23 mouse cellular contexts compared by ENCODE assay signal in the genomic region with DNA sequence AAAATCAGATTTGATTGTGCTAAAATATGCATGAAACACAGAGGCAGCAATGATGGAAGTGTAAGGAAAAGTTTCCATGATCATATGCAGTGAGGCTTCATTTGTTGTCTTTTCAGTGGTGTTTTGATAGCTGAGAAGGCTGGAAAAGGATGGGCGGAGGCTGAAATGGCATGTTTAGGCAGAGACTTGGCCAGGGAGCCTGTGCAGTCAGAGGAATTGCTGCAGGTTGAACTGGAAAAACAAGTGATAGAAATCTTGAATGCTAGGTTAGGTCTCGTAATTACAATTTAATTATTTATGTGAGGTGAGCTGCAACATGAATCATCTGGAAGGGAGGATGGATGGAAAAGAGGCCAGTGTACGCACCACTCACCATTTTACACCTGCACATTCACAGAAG. TPM values are rescaled to one million over a fixed set of nuclear protein-coding genes. Genes with fewer than 3 reads are reported as not detected.
"Had no signal": no experiment of that assay in that cellular context is flagged by ENCODE, and none has a peak within 500 bp of the region (broad histone marks: within the 10 kb centered on the region; RNA-seq: fewer than 3 reads in every experiment).

No protein-coding gene starts in this region.

- H3K4me3 ChIP-seq: limb, embryonic 13.5 days; liver, embryonic 15.5 days; midbrain, embryonic 15.5 days; neural tube, embryonic 13.5 days had no signal

- H3K9me3 ChIP-seq: limb, embryonic 13.5 days; liver, embryonic 15.5 days; midbrain, embryonic 15.5 days; neural tube, embryonic 13.5 days had no signal

- H3K36me3 ChIP-seq: limb, embryonic 13.5 days; liver, embryonic 15.5 days; midbrain, embryonic 15.5 days; neural tube, embryonic 13.5 days had no signal

- H3K27ac ChIP-seq: limb, embryonic 13.5 days; liver, embryonic 15.5 days; midbrain, embryonic 15.5 days; neural tube, embryonic 13.5 days had no signal

- ATAC-seq: intestine, embryonic 16.5 days; lung, postnatal 0 days; midbrain, embryonic 15.5 days had no signal

- H3K9ac ChIP-seq: limb, embryonic 13.5 days; liver, embryonic 15.5 days; midbrain, embryonic 15.5 days; neural tube, embryonic 13.5 days had no signal

- H3K4me1 ChIP-seq: limb, embryonic 13.5 days; liver, embryonic 15.5 days; midbrain, embryonic 15.5 days; neural tube, embryonic 13.5 days had no signal

- DNase-seq: layer of hippocampus, adult 9-11 months; layer of hippocampus, postnatal 36 days; lung, adult 2 months; lung, postnatal 36 days; retina, postnatal 1 day; right cerebral cortex, postnatal 4 days; spleen, adult 18-20 months; thymus, postnatal 36 days had no signal

- H3K27me3 ChIP-seq: limb, embryonic 13.5 days; liver, embryonic 15.5 days; midbrain, embryonic 15.5 days; neural tube, embryonic 13.5 days had no signal

- H3K4me2 ChIP-seq: limb, embryonic 13.5 days; liver, embryonic 11.5 days; liver, embryonic 15.5 days; midbrain, embryonic 15.5 days; neural tube, embryonic 13.5 days had no signal

RNA-seq across cellular contexts. Expression of a gene that starts 27.3 kb away (rescaled TPM):
- total RNA-seq: layer of hippocampus, adult 18-20 months; layer of hippocampus, postnatal 36 days; left cerebral cortex, adult 8-10 months; left cerebral cortex, postnatal 36 days; megakaryocyte progenitor cell, adult 5-6 weeks; monocyte, adult 5-6 weeks had no signal
- polyA plus RNA-seq: intestine, embryonic 16.5 days; kidney, embryonic 14.5 days; limb, embryonic 13.5 days; liver, embryonic 11.5 days; liver, embryonic 15.5 days; lung, adult 2 months; lung, postnatal 0 days; midbrain, embryonic 15.5 days; neural tube, embryonic 13.5 days; stomach, embryonic 14.5 days; thymus, postnatal 0 days had no signal

RNA-seq across cellular contexts. Expression of a gene that starts 45.8 kb away (rescaled TPM):
- total RNA-seq: layer of hippocampus, adult 18-20 months; layer of hippocampus, postnatal 36 days; left cerebral cortex, adult 8-10 months; left cerebral cortex, postnatal 36 days; megakaryocyte progenitor cell, adult 5-6 weeks; monocyte, adult 5-6 weeks had no signal
- polyA plus RNA-seq: kidney, embryonic 14.5 days; liver, embryonic 11.5 days; liver, embryonic 15.5 days; midbrain, embryonic 15.5 days; neural tube, embryonic 13.5 days had no signal

RNA-seq across cellular contexts. Expression of a gene that starts 45.9 kb away (rescaled TPM):
- total RNA-seq: layer of hippocampus, adult 18-20 months; layer of hippocampus, postnatal 36 days; left cerebral cortex, adult 8-10 months; left cerebral cortex, postnatal 36 days; megakaryocyte progenitor cell, adult 5-6 weeks; monocyte, adult 5-6 weeks had no signal
- polyA plus RNA-seq: kidney, embryonic 14.5 days; midbrain, embryonic 15.5 days; neural tube, embryonic 13.5 days had no signal

RNA-seq across cellular contexts. Expression of a gene that starts 46.1 kb away (rescaled TPM):
- total RNA-seq: layer of hippocampus, adult 18-20 months; layer of hippocampus, postnatal 36 days; left cerebral cortex, adult 8-10 months; left cerebral cortex, postnatal 36 days; megakaryocyte progenitor cell, adult 5-6 weeks; monocyte, adult 5-6 weeks had no signal
- polyA plus RNA-seq: intestine, embryonic 16.5 days; kidney, embryonic 14.5 days; limb, embryonic 13.5 days; liver, embryonic 11.5 days; liver, embryonic 15.5 days; lung, adult 2 months; lung, postnatal 0 days; midbrain, embryonic 15.5 days; neural tube, embryonic 13.5 days; stomach, embryonic 14.5 days had no signal
